Mouse (Mus musculus) forebrain, embryonic 16.5 days (tissue): ENCODE data around the gene Chaf1a. TPM values are rescaled to one million over a fixed set of nuclear protein-coding genes. Genes with fewer than 3 reads are reported as not detected.
"Not testable (repeated sequence)": the region's sequence is repeated elsewhere in the genome, so short reads cannot be mapped to it uniquely, and the experiment has no call there.

Experiments used
- ATAC-seq: fragments of 200-750 bp; cut with Nextera tagmentation; 2 replicates; pipeline ENCODE4 v1.8.0; 2017; ENCODE audit warnings: mild to moderate bottlenecking, moderate library complexity
- H3K27ac ChIP-seq: fragments of 300-500 bp; sonication (generic); 2 replicates; pipeline ENCODE4 v1.5.1; 2014; ENCODE audit warnings: low read length, control low read depth
- H3K27me3 ChIP-seq: fragments of 300-500 bp; sonication (generic); replicated peaks from 2 replicates; pipeline ENCODE4 v1.6.1; 2014; ENCODE audit warnings: low read length; ENCODE audit not compliant: control insufficient read depth, insufficient read depth
- H3K36me3 ChIP-seq: fragments of 300-500 bp; sonication (generic); 2 replicates; pipeline ENCODE4 v1.6.1; 2014; ENCODE audit not compliant: control insufficient read depth, insufficient read depth
- H3K4me1 ChIP-seq: fragments of 300-500 bp; sonication (generic); replicated peaks from 2 replicates; pipeline ENCODE4 v1.6.1; 2014; ENCODE audit warnings: low read length; ENCODE audit not compliant: control insufficient read depth, insufficient read depth
- H3K4me2 ChIP-seq: fragments of 300-500 bp; sonication (generic); 2 replicates; pipeline ENCODE4 v1.6.1; 2014; ENCODE audit warnings: mild to moderate bottlenecking, low read length, control low read depth
- H3K4me3 ChIP-seq: fragments of 300-500 bp; sonication (generic); replicated peaks from 2 replicates; pipeline ENCODE4 v1.5.1; 2014; ENCODE audit warnings: mild to moderate bottlenecking, low read length, control low read depth
- H3K9ac ChIP-seq: fragments of 300-500 bp; sonication (generic); replicated peaks from 2 replicates; pipeline ENCODE4 v1.6.1; 2014; ENCODE audit warnings: low read depth, low read length, control low read depth
- H3K9me3 ChIP-seq: fragments of 300-500 bp; sonication (generic); 2 replicates; pipeline ENCODE4 v1.6.1; 2016; ENCODE audit warnings: low read length; ENCODE audit not compliant: control insufficient read depth
- WGBS: fragments of 180-500 bp; shearing (Covaris S2); extraction: QIAGEN DNeasy Blood & Tissue Kit; methylation state at CpG from one replicate; pipeline ENCODE4 v1.1.7; 2014; 5-methylcytosine and 5-hydroxymethylcytosine counted together
- polyA plus RNA-seq: library from polyadenylated mRNA; unstranded; fragments of >200 nt; fragmentation: Nextera tagmentation; extraction: Ambion mirVana; gene quantifications from 2 replicates; pipeline ENCODE4 v1.2.1, GENCODE M21; 2015

Chaf1a gene
- polyA plus RNA-seq, 1 experiment from 2014 or later: 10.6 TPM

DNA sequence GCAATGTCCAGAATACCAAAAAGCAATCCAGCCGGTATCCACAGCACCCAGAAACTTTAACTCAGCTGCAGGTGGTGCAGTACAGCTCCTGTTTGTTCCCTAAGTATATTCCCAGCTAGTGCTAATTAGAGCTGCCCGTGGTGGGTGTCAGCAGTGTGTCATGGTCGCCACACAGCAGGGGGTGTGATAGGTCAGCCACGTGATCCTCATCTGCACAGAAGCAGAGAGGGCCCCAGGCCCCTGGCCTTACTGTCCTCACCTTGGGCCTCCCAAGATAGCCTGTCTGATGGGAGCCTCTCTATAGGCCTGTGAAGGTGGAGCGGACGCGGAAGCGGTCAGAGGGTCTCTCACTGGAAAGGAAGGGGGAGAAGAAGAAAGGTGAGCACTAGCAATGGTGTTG, 57.9 kb downstream of the Chaf1a start:
- no peak overlapping the region for H3K4me2 ChIP-seq
- 93% methylated on average over 8 of the region's 8 CpGs for WGBS
- H3K36me3 ChIP-seq: peaks cover 49% of the 10 kb centered on the region
- no peak overlapping the region for H3K4me3 ChIP-seq
- H3K4me1 ChIP-seq: no peaks in the 10 kb centered on the region
- no peaks in the 10 kb centered on the region for H3K9me3 ChIP-seq
- no peaks in the 10 kb centered on the region for H3K27me3 ChIP-seq
- H3K9ac ChIP-seq: no peak overlapping the region
- no peak for ATAC-seq
- no peak overlapping the region for H3K27ac ChIP-seq

DNA sequence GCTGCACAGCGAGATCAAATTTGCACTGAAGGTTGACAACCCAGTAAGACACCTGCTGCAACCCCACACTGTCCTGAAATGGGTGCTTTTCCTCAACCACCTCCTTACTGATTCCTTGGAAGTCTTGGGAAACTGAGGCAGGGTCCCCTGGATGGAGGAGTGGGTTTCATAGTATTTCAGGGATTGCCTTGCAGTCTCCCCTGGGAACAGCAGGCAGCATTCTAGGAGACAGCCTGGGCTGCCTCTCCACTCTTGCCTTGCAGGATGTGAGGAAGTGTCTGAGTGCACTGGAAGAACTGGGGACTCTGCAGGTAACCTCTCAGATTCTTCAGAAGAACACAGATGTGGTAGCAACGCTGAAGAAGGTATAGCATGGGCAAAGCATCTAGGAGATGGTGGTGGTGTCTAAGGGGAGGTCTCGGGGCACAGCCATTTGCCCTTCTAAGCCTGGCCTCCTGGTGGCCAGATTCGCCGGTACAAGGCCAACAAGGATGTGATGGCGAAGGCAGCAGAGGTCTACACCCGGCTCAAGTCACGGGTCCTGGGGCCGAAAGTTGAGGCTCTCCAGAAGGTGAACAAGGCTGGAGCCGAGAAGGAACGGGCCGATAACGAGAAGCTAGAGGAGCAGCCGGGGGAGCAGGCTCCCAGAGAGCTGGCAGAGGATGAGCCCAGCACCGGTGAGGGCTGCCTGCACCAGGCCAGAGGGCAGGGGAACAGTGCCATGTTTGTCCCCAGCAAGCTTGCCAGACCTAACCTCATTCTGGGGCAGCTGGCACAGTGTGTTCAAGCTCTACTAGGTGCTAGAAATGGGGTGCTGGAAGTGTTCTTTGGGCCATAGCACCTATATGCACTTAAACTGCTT, 58.7 kb downstream of the Chaf1a start:
- WGBS: 92% methylated on average over 15 of the region's 15 CpGs

DNA sequence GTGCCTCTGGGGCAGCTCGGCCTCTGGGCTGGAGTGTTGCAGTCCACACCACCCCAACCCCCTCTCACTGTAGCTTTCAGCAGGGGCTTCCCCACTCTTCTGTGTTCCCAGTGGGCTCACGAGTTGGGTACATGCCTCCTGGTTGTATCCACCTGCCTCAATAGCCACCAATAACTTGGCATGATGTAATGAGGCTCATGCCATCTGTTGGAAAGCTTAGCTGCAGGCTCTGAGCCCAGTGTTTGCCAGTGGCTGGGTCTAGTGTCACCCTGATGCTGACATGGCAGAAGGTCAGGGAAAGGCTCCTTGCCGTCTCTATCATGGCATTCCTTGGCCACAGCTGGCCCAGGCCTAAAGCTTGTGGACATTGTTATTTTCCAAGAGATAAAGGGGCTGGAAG, 60.6 kb downstream of the Chaf1a start:
- Histone ChIP-seq H3K27me3 (no peaks in the 10 kb centered on the region), H3K4me1 (no peaks in the 10 kb centered on the region), H3K27ac (no peak overlapping the region), H3K4me3 (no peak overlapping the region), H3K4me2 (no peak overlapping the region), H3K36me3 (peaks cover 46% of the 10 kb centered on the region), H3K9me3 (no peaks in the 10 kb centered on the region), H3K9ac (no peak overlapping the region)
- ATAC-seq: no peak
- WGBS: 87% methylated on average over 2 of the region's 3 CpGs

More for the DNA sequence above, 58.7 kb downstream of the Chaf1a start:
- H3K4me1 ChIP-seq: no peaks in the 10 kb centered on the region
- H3K9me3 ChIP-seq: no peaks in the 10 kb centered on the region
- H3K36me3 ChIP-seq: peaks cover 49% of the 10 kb centered on the region
- no peak for ATAC-seq
- H3K27me3 ChIP-seq: no peaks in the 10 kb centered on the region
- H3K4me3 ChIP-seq: no peak overlapping the region
- no peak overlapping the region for H3K4me2 ChIP-seq
- no peak overlapping the region for H3K27ac ChIP-seq
- H3K9ac ChIP-seq: no peak overlapping the region

DNA sequence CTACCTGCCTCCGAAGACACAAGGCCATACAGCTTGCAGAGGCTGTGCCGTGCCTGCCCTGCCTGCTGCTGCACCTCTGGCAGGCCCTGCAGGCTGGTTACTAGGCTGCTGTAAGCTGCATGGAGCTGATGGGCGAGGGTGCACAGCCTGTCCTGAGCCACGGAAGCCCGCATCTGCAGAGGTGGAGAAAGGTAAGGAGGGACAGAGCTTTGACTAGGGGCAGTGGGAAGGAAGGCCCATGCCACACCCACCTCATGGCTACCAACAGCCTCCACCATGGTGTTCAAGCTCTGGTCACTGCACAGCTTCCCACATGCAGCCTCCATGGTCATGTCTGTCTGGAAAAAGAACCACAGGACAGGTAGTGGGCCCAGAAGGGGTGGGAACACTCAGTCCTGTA, 61.9 kb downstream of the Chaf1a start:
- H3K27me3 ChIP-seq: no peaks in the 10 kb centered on the region
- H3K4me3 ChIP-seq: no peak overlapping the region
- H3K27ac ChIP-seq: no peak overlapping the region
- no peak overlapping the region for H3K4me2 ChIP-seq
- 90% methylated on average over 5 of the region's 5 CpGs for WGBS
- H3K9ac ChIP-seq: no peak overlapping the region
- no peak for ATAC-seq
- H3K36me3 ChIP-seq: peaks cover 35% of the 10 kb centered on the region
- no peaks in the 10 kb centered on the region for H3K9me3 ChIP-seq
- H3K4me1 ChIP-seq: no peaks in the 10 kb centered on the region

GRCm38 (mm10) chr17:56102927-56103326, 62.7 kb downstream of the Chaf1a start:
- Histone ChIP-seq H3K36me3 (peaks cover 28% of the 10 kb centered on the region), H3K27me3 (no peaks in the 10 kb centered on the region), H3K9ac (no peak overlapping the region), H3K9me3 (no peaks in the 10 kb centered on the region), H3K4me3 (no peak overlapping the region), H3K4me1 (no peaks in the 10 kb centered on the region), H3K27ac (no peak overlapping the region), H3K4me2 (no peak overlapping the region)
- no peak for ATAC-seq
- WGBS: 93% methylated on average over 9 of the region's 9 CpGs

DNA sequence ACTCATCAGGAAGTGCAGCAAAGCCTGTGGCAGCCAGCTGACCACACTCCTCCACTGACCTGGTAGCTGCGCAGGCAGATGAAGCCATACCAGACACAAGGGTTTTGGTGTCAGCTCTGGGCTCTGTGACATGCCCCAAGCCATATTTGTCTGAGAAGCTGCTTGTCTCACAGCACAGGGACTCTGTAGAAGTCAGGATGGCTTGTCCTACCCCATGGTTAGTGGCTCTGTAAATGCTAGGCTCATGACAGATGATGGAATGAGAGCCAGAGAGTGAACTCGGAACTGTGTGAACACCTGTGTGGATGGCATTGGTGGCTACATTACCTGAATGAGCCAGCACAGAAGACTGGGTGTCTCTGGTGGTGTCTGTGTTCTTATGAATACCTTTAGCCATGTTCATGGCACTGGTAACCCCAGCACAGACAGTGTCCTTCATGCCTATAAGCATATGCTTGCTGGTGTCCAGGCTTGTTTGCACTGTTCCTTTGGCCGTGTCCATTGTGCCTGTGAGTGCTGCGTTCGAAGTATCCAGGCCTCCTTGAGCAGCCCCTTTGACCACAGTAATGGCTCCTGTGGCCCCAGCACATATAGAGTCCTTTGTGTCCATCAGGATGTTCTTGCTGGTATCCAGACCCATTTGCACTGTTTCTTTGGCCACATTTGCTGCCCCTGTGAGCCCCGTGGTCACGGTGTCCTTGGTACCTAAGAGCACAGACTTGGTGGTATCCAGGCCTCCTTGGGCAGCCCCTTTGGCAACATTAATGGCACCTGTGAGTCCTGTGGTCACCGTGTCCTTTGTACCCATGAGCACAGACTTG, 63.4 kb downstream of the Chaf1a start:
- ATAC-seq: no peak
- Histone ChIP-seq H3K4me1 (no peaks in the 10 kb centered on the region), H3K27me3 (no peaks in the 10 kb centered on the region), H3K27ac (no peak overlapping the region), H3K9me3 (no peaks in the 10 kb centered on the region), H3K36me3 (peaks cover 26% of the 10 kb centered on the region), H3K4me2 (no peak overlapping the region), H3K4me3 (no peak overlapping the region), H3K9ac (no peak overlapping the region)
- 98% methylated on average over 8 of the region's 8 CpGs for WGBS

GRCm38 (mm10) chr17:56104821-56105220, 64.6 kb downstream of the Chaf1a start:
- H3K4me3 ChIP-seq, ATAC-seq, H3K4me1 ChIP-seq, H3K4me2 ChIP-seq, H3K27ac ChIP-seq, H3K9ac ChIP-seq, H3K27me3 ChIP-seq, H3K9me3 ChIP-seq: not testable (repeated sequence)
- WGBS: no CpG with 5 or more reads among the region's 5 CpGs
- H3K36me3 ChIP-seq: peaks cover 19% of the 10 kb centered on the region

DNA sequence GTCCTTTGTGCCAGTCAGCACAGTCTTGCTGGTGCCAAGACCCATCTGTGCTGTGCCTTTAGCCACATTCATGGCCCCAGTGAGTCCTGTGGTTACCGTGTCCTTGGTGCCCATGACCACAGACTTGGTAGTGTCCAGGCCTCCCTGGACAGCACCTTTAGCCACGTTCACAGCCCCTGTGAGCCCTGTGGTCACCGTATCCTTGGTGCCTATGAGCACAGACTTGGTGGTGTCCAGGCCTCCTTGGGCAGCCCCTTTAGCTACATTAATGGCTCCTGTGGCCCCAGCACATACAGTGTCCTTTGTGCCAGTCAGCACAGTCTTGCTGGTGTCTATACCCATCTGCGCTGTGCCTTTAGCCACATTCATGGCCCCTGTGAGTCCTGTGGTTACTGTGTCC, 66.2 kb downstream of the Chaf1a start:
- not testable (repeated sequence) for H3K27me3 ChIP-seq, ATAC-seq, H3K4me2 ChIP-seq, H3K4me3 ChIP-seq, H3K27ac ChIP-seq, H3K36me3 ChIP-seq, H3K9ac ChIP-seq, H3K9me3 ChIP-seq, H3K4me1 ChIP-seq
- 97% methylated on average over 4 of the region's 4 CpGs for WGBS

DNA sequence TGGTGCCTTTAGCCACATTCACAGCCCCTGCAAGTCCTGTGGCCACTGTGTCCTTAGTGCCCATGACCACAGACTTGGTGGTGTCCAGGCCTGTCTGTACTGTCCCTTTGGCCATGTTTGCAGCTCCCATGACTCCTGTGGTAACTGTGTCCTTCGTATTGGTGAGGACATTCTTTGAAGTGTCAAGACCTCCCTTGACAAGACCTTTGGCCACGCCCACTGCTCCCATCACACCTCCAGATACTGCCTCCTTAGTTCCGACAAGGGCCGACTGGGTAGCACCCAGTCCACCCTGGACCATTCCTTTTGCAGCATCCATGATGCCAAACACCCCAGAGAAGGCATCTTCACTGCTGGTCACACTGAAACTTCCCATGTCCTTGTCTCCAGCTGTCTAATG, 66.7 kb downstream of the Chaf1a start:
- Histone ChIP-seq H3K27me3 (no peaks in the 10 kb centered on the region), H3K9ac (no peak overlapping the region), H3K9me3 (no peaks in the 10 kb centered on the region), H3K4me2 (no peak overlapping the region), H3K4me3 (no peak overlapping the region), H3K4me1 (no peaks in the 10 kb centered on the region), H3K27ac (no peak overlapping the region), H3K36me3 (peaks cover 8% of the 10 kb centered on the region)
- ATAC-seq: no peak
- 86% methylated on average over 4 of the region's 4 CpGs for WGBS
